Mouse (Mus musculus) thymus, postnatal 0 days (tissue): ENCODE results near the gene Eif4e2. TPM values are rescaled to one million over a fixed set of nuclear protein-coding genes. Genes with fewer than 3 reads are reported as not detected.

Experiments
- DNase-seq: peaks from one replicate; pipeline ENCODE4 v3.0.0-alpha.2; 2015; ENCODE audit warnings: low spot score
- polyA plus RNA-seq: library from polyadenylated mRNA; unstranded; fragments of >200 nt; fragmentation: Nextera tagmentation; extraction: Ambion mirVana; gene quantifications from 2 replicates; pipeline ENCODE4 v1.2.1, GENCODE M21; 2015

Gene Eif4e2
- polyA plus RNA-seq, 1 experiment from 2014 or later, result 167 TPM

DNA sequence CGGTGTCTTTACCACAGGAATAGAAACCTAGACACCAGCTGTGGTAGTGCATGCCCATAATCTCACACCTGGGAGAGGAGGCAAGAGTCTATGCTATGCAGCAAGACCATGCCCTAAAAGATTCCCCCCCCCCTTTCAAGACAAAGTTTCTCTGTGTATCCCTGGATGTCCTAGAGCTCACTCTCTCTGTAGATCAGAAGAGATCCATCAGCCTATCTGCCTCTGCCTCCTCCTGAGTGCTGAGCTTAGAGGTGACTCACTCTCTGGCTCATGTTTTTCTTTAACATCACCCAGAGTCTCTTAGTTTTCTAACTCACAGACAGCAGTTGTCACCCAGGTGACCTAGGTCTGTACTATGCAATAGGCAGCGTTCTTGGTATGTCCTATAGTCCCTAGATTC, 45.6 kb downstream of the Eif4e2 start:
- no peak for DNase-seq

DNA sequence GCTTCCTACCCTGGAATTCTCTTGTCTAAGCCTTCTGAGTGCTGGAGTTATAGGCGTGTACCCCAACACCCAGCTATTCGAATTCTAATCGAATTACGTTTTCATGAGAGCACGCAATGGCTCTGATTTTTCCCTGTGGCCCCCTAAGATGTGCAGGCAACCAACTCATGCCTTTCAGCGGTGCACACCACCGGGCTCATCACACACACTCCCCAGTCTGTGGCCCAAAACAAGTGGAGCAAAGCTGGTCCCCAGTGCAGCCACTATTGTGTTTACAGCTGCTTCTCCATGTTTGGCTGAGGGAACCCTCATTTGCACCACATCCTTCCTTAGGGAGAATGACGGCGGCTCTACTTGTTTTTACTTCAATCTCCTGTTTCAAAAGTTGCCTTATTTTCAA, 49.5 kb downstream of the Eif4e2 start:
- DNase-seq, result no peak

DNA sequence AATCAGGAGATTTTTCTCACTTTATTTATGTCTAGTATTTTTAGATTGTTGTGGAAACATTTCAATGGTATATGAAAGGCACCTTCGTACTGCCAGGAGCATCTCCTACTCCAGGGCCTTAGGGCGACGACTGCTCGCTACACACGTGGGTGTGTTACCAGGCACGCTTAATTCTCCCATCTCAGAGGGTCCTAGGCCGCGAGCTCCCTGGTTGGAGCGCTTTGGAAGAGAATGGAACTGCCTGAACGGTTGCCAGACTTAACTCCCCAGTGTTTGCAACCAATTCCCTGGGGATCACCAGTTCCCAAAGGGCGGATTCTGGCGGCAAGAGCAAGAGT, 50.1 kb downstream of the Eif4e2 start:
- no peak for DNase-seq

DNA sequence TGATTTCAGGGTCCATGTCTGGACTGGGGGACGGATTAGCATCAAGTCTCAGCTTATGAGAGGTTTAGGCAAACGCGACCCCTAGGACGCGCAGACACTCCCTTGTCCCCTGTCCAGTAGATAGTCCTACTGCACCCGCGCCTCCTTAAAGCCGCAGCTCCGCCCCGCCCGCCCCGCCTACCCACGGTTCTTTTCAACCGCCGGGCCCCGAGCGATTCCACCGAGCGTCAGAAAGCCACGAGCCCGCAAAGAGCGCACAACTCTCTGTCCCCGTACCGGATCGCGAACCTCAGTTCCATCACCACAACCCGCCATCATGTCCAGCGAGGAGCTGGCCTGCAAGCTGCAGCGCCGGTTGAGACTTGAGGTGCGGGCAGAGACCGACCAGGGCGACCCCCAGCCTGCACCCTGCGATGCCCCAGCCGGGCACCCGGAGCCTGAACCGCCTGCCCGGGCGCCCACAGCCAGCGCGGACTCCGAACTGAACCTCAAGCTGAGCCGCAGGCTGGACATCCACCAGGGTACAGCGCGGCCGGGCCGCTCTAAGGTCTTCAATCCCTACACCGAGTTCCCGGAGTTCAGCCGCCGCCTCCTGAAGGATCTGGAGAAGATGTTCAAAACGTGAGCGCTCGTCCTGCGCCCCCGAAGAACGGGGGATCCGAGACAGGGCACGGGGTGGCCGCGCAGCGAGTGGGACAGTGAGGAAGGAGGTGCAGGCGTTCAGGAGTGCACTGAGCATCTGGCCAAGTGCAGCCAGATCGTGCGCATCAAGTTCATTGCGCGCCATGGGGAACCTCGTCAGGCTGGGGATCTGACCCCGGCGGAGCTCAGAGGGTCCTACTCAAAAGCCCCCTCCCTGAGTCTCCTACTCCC, 50.7 kb downstream of the Eif4e2 start, which contains the start of gene Efhd1:
Efhd1 (plus strand) TSS at position 230 of the 873 bp plus-strand sequence.
- no peak for DNase-seq

DNA sequence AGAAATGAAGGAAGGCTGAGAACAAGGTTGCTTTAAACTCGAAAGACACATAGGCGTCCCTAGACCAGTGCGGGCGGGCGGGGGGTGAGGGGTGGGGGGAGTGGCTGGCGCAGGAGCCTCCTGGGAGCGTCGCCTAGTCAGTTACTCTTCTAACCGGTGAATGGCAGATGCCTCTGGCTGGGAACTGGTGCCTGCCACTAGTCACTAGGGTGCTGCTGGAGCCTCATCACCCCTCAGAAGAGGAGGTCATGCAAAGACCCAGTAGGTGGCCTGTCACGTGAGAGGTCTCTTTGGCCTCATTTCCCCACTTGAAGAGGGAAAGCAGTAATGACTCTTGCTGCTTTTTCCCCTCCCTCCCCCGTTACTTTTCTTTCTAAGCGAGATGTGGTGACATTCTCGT, 51.5 kb downstream of the Eif4e2 start:
- no peak for DNase-seq

DNA sequence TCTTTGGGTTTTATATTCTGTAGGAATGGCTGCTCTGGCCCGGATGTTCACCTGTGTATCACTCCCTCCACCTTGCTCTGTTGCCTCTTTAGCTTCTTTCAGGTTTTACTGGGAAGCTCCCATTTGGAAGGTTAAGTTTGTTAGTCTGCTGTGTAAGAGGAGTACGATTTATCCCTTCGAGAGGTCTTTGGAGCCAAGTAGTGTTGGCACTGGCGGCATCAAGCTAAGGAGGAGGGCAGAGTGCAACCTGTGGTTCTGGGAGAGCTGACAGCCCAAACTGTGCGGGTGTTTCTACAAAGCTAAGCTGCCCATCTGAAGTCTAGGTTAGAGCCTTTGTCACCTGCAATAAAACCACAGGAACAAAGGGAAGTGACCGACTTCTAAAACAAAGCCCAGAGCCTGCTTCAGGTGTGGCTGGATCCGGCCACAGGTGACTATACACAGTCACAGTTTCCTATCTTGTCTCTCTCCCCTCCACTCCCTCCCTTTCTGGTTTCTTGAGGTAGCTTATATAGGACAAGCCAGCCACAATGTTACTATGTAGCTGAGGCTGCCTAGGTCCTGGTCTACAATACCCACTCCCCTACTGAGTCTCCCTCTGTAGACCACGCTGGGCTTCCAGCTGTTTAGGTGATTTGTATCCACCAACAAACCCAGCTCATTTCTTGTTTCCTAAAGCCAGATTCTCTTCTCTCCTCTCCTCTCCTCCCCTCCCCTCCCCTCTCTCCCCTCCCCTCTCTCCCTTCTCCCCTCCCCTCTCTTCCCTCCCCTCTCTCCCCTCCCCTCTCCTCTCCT, 52.8 kb downstream of the Eif4e2 start:
- DNase-seq, result no peak

DNA sequence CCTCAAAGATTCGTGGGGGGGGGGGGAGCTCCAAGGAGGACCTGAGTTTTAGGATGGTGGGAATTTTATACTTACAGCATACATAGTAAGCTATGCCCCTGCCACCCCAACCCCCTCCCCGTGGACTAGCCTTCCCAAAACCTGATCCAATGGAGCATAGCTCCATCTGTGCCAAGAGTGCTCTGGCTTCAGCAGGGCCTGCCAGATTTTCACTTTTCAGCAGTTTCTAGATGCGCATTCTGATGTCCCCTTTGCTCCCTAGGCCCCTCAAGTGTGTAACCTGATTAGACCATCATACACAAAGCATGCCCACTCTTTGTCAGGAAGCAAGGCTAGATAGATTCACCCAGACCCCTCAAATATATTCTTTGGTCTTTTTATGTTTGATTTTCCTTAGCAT, 56.5 kb downstream of the Eif4e2 start:
- DNase-seq, result no peak

DNA sequence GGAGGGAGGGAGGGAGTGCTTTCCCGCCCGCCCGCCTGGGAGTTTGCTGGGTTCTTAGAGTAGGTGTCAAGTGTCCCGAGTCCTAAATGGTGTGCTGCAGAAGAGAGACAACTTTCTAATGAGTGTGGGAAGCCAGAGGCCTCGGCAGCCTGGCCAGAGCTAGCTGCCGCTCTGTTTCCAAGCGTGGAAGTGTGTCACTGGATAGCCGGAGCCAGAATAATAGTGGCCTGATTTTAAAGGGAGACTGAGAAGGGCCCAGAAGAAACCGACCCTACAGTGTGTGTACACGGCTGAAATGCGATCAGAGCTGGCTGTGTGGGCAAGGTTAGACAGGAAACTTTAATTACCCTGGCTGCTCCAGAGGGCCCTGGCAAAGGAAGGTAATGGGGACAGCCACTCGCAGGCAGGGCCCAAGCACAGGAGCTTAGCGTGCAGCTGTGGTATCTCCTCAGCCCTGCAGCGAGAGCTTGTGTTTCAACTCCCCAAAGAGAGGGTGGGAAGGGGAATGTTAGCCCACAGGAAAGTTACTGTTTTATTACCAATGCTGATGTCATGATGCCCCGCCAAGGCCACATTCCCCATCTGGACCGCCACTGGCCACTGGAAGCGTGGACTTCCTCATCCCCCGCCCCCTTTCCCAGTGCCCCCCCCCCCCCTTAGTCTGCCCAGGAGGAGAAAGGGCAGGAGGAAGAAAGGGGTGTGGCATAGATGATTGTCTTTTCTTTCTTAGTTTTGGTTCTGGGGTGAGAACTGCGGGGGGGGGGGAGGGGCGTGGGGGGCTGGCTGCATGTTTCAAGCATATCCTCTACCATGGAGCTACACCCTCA, 57.1 kb downstream of the Eif4e2 start:
- DNase-seq, result no peak

DNA sequence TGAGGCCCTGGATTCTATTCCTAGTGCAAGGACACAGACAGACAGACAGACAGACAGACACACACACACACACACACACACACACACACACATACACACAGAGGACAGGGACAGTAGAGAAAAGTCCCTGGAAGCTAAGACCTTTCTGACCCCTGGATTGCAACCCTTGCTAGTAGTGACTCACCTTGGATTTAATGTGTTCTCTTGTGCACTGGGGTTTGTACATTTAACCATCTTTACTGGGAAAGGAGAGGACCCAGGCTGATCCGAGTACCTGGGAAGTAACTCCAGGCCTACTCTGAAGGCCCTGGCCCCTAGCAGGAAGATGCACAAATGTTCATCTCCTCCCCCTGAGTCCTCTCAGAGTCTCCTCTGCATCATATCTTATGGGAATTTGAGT, 57.9 kb downstream of the Eif4e2 start:
- DNase-seq, result no peak

DNA sequence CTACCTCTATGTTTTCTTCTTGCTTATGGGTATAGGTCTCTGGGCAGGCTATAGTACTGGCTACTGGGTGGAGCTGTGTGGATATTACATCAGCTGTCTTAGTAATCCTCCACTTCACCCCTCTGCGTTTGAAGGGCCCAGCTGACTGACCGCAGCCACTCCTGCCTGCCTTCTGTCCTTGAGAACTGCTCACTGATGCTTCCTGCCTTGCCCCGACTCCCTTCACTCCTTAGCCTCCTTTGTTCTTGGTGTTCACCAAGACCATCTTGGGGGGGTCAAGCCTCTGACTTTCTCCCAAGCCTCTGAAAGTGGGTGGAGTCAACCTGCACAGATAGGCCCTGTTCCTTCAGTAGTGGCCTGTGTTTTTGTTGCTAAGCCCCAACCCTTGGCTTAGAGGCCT, 58.7 kb downstream of the Eif4e2 start:
- DNase-seq, result no peak

DNA sequence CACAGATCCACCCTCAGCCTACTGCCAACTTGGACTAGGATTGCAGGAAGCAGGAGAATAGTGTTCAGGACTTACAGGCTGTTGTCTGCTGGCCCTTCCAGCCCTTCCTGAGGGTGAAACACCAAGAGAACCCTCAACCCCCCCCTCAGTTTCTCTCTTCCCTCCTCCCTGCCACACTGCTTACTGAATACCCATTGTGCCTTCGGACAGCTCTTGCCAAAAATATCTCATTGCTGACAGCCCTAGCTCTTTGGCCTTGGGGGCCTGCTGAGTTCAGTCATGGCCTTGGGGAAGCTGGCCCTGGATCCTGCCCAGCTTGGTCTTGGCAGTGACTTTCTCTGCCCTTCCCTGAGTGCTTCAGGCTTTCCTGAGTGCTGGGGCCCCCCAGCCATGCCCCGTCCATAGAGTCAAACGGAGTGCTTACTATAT, 59.8 kb downstream of the Eif4e2 start:
- no peak for DNase-seq

DNA sequence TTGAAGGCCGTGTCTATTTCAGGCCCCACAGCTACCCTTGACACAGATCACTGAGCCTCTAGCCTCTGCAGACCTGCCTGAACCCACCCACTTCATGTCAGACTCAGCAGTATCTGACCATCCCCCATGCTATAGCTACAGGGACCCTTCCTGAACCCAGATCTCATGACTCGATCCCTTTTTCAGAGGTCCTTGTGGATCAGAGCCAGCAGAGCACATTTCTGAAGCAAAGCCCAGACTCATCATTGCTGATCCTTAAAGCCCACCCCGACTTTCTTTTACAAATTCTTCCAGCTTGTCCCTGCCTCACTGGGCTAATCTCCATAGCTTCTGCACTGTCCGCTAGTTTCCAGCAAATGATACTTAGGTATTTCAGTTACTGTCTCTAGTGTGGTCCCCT, 60.4 kb downstream of the Eif4e2 start:
- DNase-seq, result no peak

DNA sequence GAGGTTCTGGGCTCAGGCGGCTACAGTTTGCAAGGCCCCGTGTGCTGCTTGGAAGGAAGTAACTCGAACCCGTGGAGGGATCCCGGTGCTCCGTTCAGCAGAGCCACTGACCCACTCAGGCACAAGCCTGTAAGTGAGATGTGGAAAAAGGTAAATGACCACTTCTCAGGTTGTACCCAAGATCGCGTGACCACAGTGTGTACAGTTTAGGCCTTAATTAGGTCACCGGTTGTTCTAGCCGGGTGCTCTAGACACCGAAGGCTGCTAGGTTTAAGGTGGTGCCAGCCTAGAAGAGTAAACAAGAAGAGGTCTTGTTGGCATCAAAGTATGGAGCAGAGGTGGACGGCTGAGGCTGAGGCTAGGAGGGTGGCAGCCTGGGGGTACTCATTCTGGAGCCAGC, 61.4 kb downstream of the Eif4e2 start:
- DNase-seq, result no peak

DNA sequence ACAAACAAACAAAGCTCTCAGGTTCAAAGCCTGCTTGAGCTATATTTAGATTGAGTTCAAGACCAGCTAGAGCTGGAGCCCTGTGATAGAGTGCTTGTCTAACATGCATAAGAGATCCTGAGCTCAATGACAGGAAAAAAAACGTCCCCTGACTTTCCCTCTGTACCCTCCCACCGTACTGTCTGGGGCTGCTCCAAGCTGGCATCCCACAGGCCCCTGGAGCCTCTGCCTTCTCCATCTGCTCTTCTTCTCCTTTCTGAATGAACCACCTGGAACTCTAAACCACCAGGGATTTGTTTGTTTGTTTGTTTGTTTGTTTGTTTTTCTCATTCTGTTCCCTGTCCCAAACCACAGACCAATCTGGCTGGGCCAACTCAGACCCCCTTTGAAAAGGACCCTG, 62.3 kb downstream of the Eif4e2 start:
- DNase-seq, result no peak

DNA sequence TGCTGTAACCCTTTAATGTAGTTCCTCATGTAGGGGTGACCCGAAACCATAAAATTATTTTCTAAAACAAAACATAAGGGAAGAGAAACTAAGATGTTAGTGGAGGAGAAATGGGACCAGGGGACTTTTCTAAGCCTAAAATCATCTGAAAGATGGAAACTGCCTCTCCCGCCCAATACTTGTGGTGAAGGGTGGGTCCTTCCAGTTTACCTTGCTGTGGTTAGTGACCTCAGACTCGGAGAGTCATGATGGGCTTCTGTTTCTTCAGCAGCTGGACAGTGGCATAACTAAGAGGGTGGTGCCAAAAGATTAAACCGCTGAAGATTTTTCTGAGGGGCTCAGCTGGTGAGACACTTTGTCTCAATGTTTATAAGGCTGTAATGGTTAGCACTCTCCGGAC, 66.6 kb downstream of the Eif4e2 start:
- DNase-seq, result no peak

DNA sequence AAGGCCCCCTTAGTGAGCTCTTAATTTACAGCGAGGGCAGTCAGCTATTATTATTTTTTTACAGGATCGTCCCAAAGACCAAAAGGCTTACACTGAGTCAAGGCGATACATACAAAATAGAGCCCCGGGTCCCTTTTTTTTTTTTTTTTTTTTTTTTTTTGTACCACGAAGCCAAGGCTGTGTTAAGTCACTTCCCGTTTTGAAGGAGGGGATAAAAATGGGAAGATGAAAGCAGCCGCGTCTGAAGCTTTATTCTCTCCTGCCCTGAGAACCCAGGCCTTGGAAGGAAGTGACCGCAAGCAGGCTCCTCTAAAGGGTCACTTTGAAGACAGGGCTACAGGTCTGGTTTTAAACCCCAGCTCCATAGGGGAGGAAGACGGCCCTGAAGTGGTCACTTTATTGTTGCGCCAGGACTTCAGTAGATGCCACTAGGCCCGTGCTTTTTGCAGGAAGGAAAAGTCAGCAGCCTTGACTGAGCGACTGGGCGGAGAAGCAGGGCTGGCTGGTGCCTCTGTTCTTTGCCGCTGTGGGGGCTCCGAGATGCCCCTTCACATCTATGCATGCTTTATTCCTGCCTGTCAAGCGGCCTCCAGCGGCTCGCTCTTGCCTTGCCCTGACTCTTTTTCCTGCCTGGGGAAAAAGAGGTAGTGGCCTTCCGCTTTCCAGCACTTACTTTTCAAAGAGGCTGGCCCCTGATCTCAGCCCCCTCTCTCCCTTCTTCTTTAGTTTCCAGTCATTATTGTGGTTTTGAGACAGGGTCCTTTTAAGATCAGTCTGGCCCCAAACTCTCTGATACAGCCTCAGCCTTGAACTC, 68.1 kb downstream of the Eif4e2 start:
- no peak for DNase-seq

DNA sequence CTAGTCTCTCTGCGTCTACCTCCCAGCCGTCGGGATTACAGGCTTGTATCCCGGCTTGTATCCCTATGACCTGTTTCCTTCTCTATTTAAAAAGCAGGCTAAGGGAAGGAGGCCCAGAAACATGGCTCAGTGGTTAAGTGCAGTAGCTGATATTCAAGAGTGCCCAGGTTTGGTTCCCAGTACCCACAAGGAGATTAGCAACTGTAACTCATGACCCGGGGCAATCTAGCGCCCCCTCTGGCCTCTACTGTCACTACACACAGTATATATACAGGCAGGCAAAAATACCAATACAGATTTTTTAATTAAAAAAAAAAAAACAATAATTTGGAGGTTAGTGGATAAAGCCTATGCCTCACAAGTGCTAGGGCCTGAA, 68.7 kb downstream of the Eif4e2 start:
- no peak for DNase-seq

DNA sequence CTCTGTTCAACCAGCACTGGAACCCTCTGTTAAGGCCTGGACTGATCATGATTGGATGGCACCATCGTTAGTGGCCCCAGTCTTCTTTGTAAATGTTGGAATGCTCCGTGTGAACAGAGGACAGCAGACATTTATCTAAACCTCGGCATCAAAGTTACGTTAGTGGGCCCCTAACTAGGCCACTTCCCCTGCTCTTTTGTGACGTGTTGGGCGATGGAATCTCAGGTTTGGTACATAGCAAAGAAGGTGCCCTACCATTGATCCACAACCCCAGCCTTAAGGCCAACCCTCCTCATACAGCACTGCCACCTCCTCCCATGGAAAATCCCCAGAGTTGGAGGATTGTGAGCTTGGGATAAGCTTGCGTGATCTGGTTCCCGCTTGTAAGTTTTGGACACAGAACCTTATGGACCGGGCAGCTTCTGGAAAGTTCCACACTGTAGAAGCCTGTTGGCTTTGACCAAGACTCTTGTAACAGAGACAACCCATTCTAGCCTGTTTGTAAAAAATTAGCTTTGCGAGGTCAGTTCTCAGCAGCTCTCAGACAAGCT, 69.8 kb downstream of the Eif4e2 start:
- no peak for DNase-seq

DNA sequence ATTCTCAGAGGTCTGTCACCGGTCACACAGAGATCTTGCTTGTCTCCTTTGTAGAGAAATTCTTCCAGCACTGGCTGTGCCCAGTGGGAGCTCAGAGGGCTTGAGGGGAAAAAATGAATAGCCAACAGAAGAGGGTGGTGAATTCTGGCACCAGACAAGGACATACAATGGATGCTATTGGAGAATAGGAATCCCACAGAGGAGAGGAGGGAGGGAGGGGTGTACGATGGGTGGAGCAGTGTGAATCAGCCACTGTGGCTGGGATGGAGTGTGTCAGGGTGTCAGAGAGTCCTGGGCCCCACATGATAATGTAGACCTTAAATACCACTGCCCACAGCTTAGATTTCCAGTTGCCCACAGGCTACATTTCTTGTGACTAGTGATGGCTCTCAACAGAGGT, 73.4 kb downstream of the Eif4e2 start:
- DNase-seq, result no peak
